Mouse (Mus musculus): Measurements from ENCODE around the gene Col16a1.

DNA sequence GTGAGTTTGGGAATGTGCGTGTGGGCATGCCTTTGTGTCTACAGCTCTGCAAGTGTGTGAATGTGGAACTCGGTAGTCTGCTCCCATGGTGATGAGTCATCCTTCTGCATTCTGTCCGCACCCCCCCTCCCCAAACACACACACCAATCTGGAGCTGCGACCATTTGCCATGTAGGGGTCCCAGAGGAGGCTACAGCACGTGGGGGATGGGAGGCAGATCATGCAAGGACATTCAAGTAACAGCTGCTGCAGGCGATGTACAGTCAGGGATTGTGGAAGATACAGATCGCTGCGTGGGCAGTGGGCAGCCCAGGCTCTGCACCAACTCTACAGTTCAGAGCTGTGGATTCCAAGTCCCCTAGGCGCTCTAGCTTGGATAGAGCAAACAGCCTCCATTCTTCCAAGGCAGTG, 93.4 kb downstream of the Col16a1 start:
- TF ChIP-seq CTCF (IDR thresholded peaks at IDR 0.05; ENCODE audit: borderline replicate concordance, insufficient read depth, low read depth, low read length), result no peak
- TF ChIP-seq POLR2A (IDR thresholded peaks at IDR 0.05; ENCODE audit: borderline replicate concordance, insufficient read depth, low read length), result no peak

Measured in cerebellum, adult 2 months (tissue).